Comparison of ENCODE assay signal across 8 mouse cellular contexts in genomic region chr4:62479937-62480708, GRCm38 (mm10). TPM values are rescaled to one million over a fixed set of nuclear protein-coding genes. Genes with fewer than 3 reads are reported as not detected.
DNase-seq lines count a peak whose midpoint lies in the region; ATAC-seq and TF ChIP-seq lines count a peak whose summit lies in the region.

Bspry (plus strand) TSS chr4:62480053.

- peak; percentile 79 for DNase-seq in kidney, adult 11 months
- DNase-seq in lung, adult 18-20 months, result peak; percentile 62 to 76
- peak; percentile 51 for DNase-seq in urinary bladder, adult 2 months (ENCODE audit: low spot score)
- DNase-seq in left cerebral cortex, postnatal 14 days (ENCODE audit: low spot score in 2 of 2), result no peak

- H3K9ac ChIP-seq in forebrain, embryonic 12.5 days, result peak within 1 kb of the TSS; percentile 29
- peak within 1 kb of the TSS; percentile 50 for H3K9ac ChIP-seq in neural tube, embryonic 13.5 days

- TF ChIP-seq CTCF in E14TG2a.4 (conservative IDR thresholded peaks at IDR 0.05; ENCODE audit: low read length), result no peak
- no peak for TF ChIP-seq CTCF in bone marrow, adult 2 months (IDR thresholded peaks at IDR 0.05; ENCODE audit: control insufficient read depth, insufficient read depth, low read length)

- peaks cover 6% of the 10 kb centered on the region for H3K9me3 ChIP-seq in E14TG2a.4 (ENCODE audit: low read length)
- H3K9me3 ChIP-seq in forebrain, embryonic 12.5 days, result no peaks in the 10 kb centered on the region
- no peaks in the 10 kb centered on the region for H3K9me3 ChIP-seq in neural tube, embryonic 13.5 days

- peak within 1 kb of the TSS; percentile 36; the same call in 1 of the 2 replicates for H3K27ac ChIP-seq in bone marrow, adult 2 months (ENCODE audit: control insufficient read depth, insufficient read depth, low read depth, low read length, poor library complexity)
- H3K27ac ChIP-seq in forebrain, embryonic 12.5 days, result no peak within 1 kb of the TSS
- H3K27ac ChIP-seq in neural tube, embryonic 13.5 days (replicated peaks), result no peak within 1 kb of the TSS

- peak within 1 kb of the TSS; percentile 76 for H3K4me2 ChIP-seq in forebrain, embryonic 12.5 days
- peak within 1 kb of the TSS; percentile 73 for H3K4me2 ChIP-seq in neural tube, embryonic 13.5 days

- TF ChIP-seq POLR2A in bone marrow, adult 2 months (IDR thresholded peaks at IDR 0.05; ENCODE audit: borderline replicate concordance, control insufficient read depth, low read depth, low read length), result no peak

- ATAC-seq in forebrain, embryonic 12.5 days (ENCODE audit: low FRiP score), result peak; percentile 63
- peak; percentile 70 for ATAC-seq in neural tube, embryonic 13.5 days (ENCODE audit: low read depth)

- peak within 1 kb of the TSS; percentile 88 for H3K4me3 ChIP-seq in E14TG2a.4 (replicated peaks; ENCODE audit: low read length)
- peak within 1 kb of the TSS; percentile 21 for H3K4me3 ChIP-seq in bone marrow, adult 2 months (replicated peaks; ENCODE audit: control insufficient read depth, low read depth, low read length)
- H3K4me3 ChIP-seq in forebrain, embryonic 12.5 days (replicated peaks), result peak within 1 kb of the TSS; percentile 45
- peak within 1 kb of the TSS; percentile 43 for H3K4me3 ChIP-seq in neural tube, embryonic 13.5 days

- peaks cover 15% of the 10 kb centered on the region for H3K4me1 ChIP-seq in E14TG2a.4 (replicated peaks; ENCODE audit: low read depth, low read length)
- peaks cover 1% of the 10 kb centered on the region; the same call in 1 of the 2 replicates for H3K4me1 ChIP-seq in bone marrow, adult 2 months (ENCODE audit: control insufficient read depth, insufficient read depth, low read length)
- peaks cover 7% of the 10 kb centered on the region for H3K4me1 ChIP-seq in forebrain, embryonic 12.5 days
- peaks cover 13% of the 10 kb centered on the region for H3K4me1 ChIP-seq in neural tube, embryonic 13.5 days (replicated peaks)

- intact Hi-C loops in left cerebral cortex, postnatal 14 days (cut with DNase I), result no loop called here

- H3K36me3 ChIP-seq in E14TG2a.4 (ENCODE audit: insufficient read depth, low read length), result no peaks in the 10 kb centered on the region; the same call in 1 of the 2 replicates
- H3K36me3 ChIP-seq in forebrain, embryonic 12.5 days (replicated peaks), result no peaks in the 10 kb centered on the region
- H3K36me3 ChIP-seq in neural tube, embryonic 13.5 days, result no peaks in the 10 kb centered on the region

- H3K27me3 ChIP-seq in E14TG2a.4 (ENCODE audit: insufficient read depth, low read length), result peaks cover 40% of the 10 kb centered on the region
- H3K27me3 ChIP-seq in forebrain, embryonic 12.5 days, result peaks cover 51% of the 10 kb centered on the region
- peaks cover 60% of the 10 kb centered on the region for H3K27me3 ChIP-seq in neural tube, embryonic 13.5 days

- WGBS in bone marrow, adult 2 months, result 1% methylated on average over 71 of the region's 71 CpGs
- 2% methylated on average over 70 of the region's 71 CpGs for WGBS in forebrain, embryonic 12.5 days
- WGBS in neural tube, embryonic 13.5 days, result 2% methylated on average over 71 of the region's 71 CpGs

RNA-seq across cellular contexts. Expression of gene Bspry, which starts in this region (rescaled TPM):
- polyA plus RNA-seq in bone marrow, adult 2 months (2011; ENCODE audit: insufficient read depth, insufficient read length, low replicate concordance, missing spikeins), result 1.4 TPM in 1 of 2 replicates, not detected in the other
- 0.92 and 1.3 TPM in 2 replicates for polyA plus RNA-seq in forebrain, embryonic 12.5 days (2016; fragmentation: Nextera tagmentation; extraction: Ambion mirVana)
- 0.74 and 0.80 TPM in 2 replicates for polyA plus RNA-seq in neural tube, embryonic 13.5 days (2015; fragmentation: Nextera tagmentation; extraction: Ambion mirVana)
- polyA plus RNA-seq in urinary bladder, adult 2 months (2012; rRNA removed), result 14.2 and 17.5 TPM in 2 replicates
- total RNA-seq in left cerebral cortex, postnatal 14 days (2021), result under 1 TPM; 0.42 to 0.70 TPM

Comparison
In these comparisons a context has a peak if more than half of its experiments do, and no peak if none do; other contexts are left out.
1. Peak in ATAC-seq, H3K4me3 ChIP-seq, H3K9ac ChIP-seq and H3K4me2 ChIP-seq in neural tube, embryonic 13.5 days; RNA of the gene not detected or under 1 TPM.
2. H3K4me3 ChIP-seq: peak in every context shown above with its lines; median percentile 88 in E14TG2a.4; 45 in forebrain, embryonic 12.5 days; 43 in neural tube, embryonic 13.5 days; 21 in bone marrow, adult 2 months.
3. DNase-seq: peak in kidney, adult 11 months (single experiment), lung, adult 18-20 months (2 of 2) and urinary bladder, adult 2 months (single experiment); none in left cerebral cortex, postnatal 14 days (0 of 2).